Mouse (Mus musculus) CH12.LX (cell line): ENCODE data around the gene Gtf2h5. TPM values are rescaled to one million over a fixed set of nuclear protein-coding genes. Genes with fewer than 3 reads are reported as not detected.

Experiments used
- DNase-seq: peaks from one replicate; pipeline ENCODE4 v3.0.0-alpha.2; 2013; ENCODE audit errors: extremely low read depth
- H3K27ac ChIP-seq: 2 replicates; pipeline ENCODE4 v1.5.1; 2012; ENCODE audit warnings: low read depth, mild to moderate bottlenecking, control low read depth, moderate library complexity; ENCODE audit not compliant: insufficient read depth
- H3K27me3 ChIP-seq: replicated peaks from 2 replicates; pipeline ENCODE3; 2012; ENCODE audit warnings: inconsistent platforms
- H3K36me3 ChIP-seq, 2 experiments: replicated peaks in 1 of 2; 2 replicates each; pipeline versions ENCODE3 to v1.6.1; 2012; ENCODE audit warnings: inconsistent platforms in 1 of 2, low read length in 1 of 2, mild to moderate bottlenecking in 1 of 2, mixed read lengths in 1 of 2, moderate library complexity in 1 of 2; ENCODE audit not compliant: control insufficient read depth in 1 of 2, insufficient read depth in 1 of 2
- H3K4me1 ChIP-seq, 2 experiments: 2 replicates each; pipeline ENCODE4 v1.6.1; 2012; ENCODE audit warnings: inconsistent platforms in 1 of 2, moderate library complexity in 1 of 2; ENCODE audit not compliant: insufficient read depth in 2 of 2, control insufficient read depth in 1 of 2
- H3K4me2 ChIP-seq: 2 replicates; pipeline ENCODE4 v1.6.1; 2012; ENCODE audit warnings: low read depth, mild to moderate bottlenecking, control low read depth; ENCODE audit not compliant: poor library complexity, insufficient read depth, severe bottlenecking
- H3K4me3 ChIP-seq, 3 experiments: fragments of 150-350 bp in 1 of 3; sonication (generic) in 1 of 3; replicated peaks in 1 of 3; 2 replicates each; pipeline versions ENCODE3 to v1.5.1; 2011 to 2012; ENCODE audit warnings: low read depth in 2 of 3, low read length in 2 of 3, mild to moderate bottlenecking in 2 of 3, moderate library complexity in 2 of 3, control low read depth in 1 of 3, improper control_type of control experiment in 1 of 3, inconsistent platforms in 1 of 3, mixed read lengths in 1 of 3; ENCODE audit not compliant: poor library complexity in 1 of 3
- H3K79me2 ChIP-seq: replicated peaks from 2 replicates; pipeline ENCODE4 v1.6.1; 2012; ENCODE audit warnings: mild to moderate bottlenecking, moderate library complexity; ENCODE audit not compliant: control insufficient read depth, poor library complexity, insufficient read depth, severe bottlenecking; ENCODE audit errors: extremely low read depth
- H3K9ac ChIP-seq: 2 replicates; pipeline ENCODE4 v1.6.1; 2012; ENCODE audit warnings: low read depth, mild to moderate bottlenecking, control low read depth, moderate library complexity; ENCODE audit not compliant: insufficient read depth
- H3K9me3 ChIP-seq: replicated peaks from 2 replicates; pipeline ENCODE3; 2012; ENCODE audit warnings: low read length, inconsistent platforms, mixed read lengths
- BHLHE40 ChIP-seq: IDR thresholded peaks from 2 replicates; pipeline ENCODE4 v1.6.1; 2011; ENCODE audit warnings: mild to moderate bottlenecking, low read depth, low read length, improper control_type of control experiment
- CHD1 ChIP-seq: IDR thresholded peaks from 2 replicates; pipeline ENCODE4 v1.6.1; 2012; ENCODE audit warnings: low read depth, low read length, improper control_type of control experiment, inconsistent platforms
- CHD2 ChIP-seq: IDR thresholded peaks from 2 replicates; pipeline ENCODE4 v1.6.1; 2011; ENCODE audit warnings: low read length, improper control_type of control experiment
- E2F4 ChIP-seq: IDR thresholded peaks from 2 replicates; pipeline ENCODE4 v1.6.1; 2011; ENCODE audit warnings: low read depth, low read length, improper control_type of control experiment; ENCODE audit not compliant: insufficient replicate concordance
- ELF1 ChIP-seq: IDR thresholded peaks from 2 replicates; pipeline ENCODE4 v1.6.1; 2014; ENCODE audit warnings: low read depth, mild to moderate bottlenecking, inconsistent platforms, low read length, improper control_type of control experiment
- EP300 ChIP-seq: IDR thresholded peaks from 2 replicates; pipeline ENCODE4 v1.6.1; 2011; ENCODE audit warnings: low read length, improper control_type of control experiment
- ETS1 ChIP-seq: conservative IDR thresholded peaks from 2 replicates; pipeline ENCODE4 v1.6.1; 2012; ENCODE audit warnings: low read depth, mild to moderate bottlenecking, inconsistent platforms, low read length, improper control_type of control experiment, moderate library complexity
- HCFC1 ChIP-seq: IDR thresholded peaks from 2 replicates; pipeline ENCODE4 v1.6.1; 2012; ENCODE audit warnings: low read depth, mild to moderate bottlenecking, inconsistent platforms, low read length, improper control_type of control experiment
- JUN ChIP-seq: IDR thresholded peaks from 2 replicates; pipeline ENCODE4 v1.6.1; 2011; ENCODE audit warnings: low read depth, mild to moderate bottlenecking, low read length, improper control_type of control experiment, moderate library complexity; ENCODE audit not compliant: insufficient read depth
- JUND ChIP-seq: conservative IDR thresholded peaks from 2 replicates; pipeline ENCODE4 v1.6.1; 2011; ENCODE audit warnings: low read depth, low read length, improper control_type of control experiment
- MAX ChIP-seq: IDR thresholded peaks from 2 replicates; pipeline ENCODE4 v1.6.1; 2011; ENCODE audit warnings: low read length, improper control_type of control experiment
- MAZ ChIP-seq: IDR thresholded peaks from 2 replicates; pipeline ENCODE4 v1.6.1; 2012; ENCODE audit warnings: low read depth, mild to moderate bottlenecking, inconsistent platforms, low read length, improper control_type of control experiment, moderate library complexity
- MEF2A ChIP-seq: IDR thresholded peaks from 2 replicates; pipeline ENCODE4 v1.6.1; 2014; ENCODE audit warnings: low read depth, mild to moderate bottlenecking, inconsistent platforms, low read length, improper control_type of control experiment, borderline replicate concordance
- NELFE ChIP-seq: IDR thresholded peaks from 2 replicates; pipeline ENCODE4 v1.6.1; 2011; ENCODE audit warnings: low read depth, low read length, improper control_type of control experiment
- PAX5 ChIP-seq: IDR thresholded peaks from 2 replicates; pipeline ENCODE4 v1.6.1; 2012; ENCODE audit warnings: low read length, inconsistent platforms, mixed read lengths
- POLR2A ChIP-seq: IDR thresholded peaks from 2 replicates; pipeline ENCODE4 v1.6.1; 2011; ENCODE audit warnings: low read depth, mild to moderate bottlenecking, improper control_type of control experiment, low read length
- POLR2AphosphoS2 ChIP-seq: IDR thresholded peaks from 2 replicates; pipeline ENCODE4 v1.6.1; 2011; ENCODE audit warnings: low read depth, low read length, improper control_type of control experiment
- RAD21 ChIP-seq: IDR thresholded peaks from 2 replicates; pipeline ENCODE4 v1.6.1; 2011; ENCODE audit warnings: low read depth, mild to moderate bottlenecking, low read length, improper control_type of control experiment, moderate library complexity
- TCF12 ChIP-seq: IDR thresholded peaks from 2 replicates; pipeline ENCODE4 v1.6.1; 2014; ENCODE audit warnings: low read depth, mild to moderate bottlenecking, inconsistent platforms, low read length, improper control_type of control experiment
- UBTF ChIP-seq: IDR thresholded peaks from 2 replicates; pipeline ENCODE4 v1.6.1; 2012; ENCODE audit warnings: low read depth, mild to moderate bottlenecking, inconsistent platforms, low read length, improper control_type of control experiment, moderate library complexity
- dilution Hi-C: fragments of 300-500 bp; cut with MboI; formaldehyde crosslinking; loops from 2 replicates; pipeline ENCODE4 v1.14.3; 2020; ENCODE audit warnings: low sequenced_read_pairs; ENCODE audit not compliant: extremely low pct_unique_long_range_greater_than_20kb, extremely low pct_ligation_motif_present
- in situ Hi-C: fragments of 300-500 bp; cut with MboI; formaldehyde crosslinking; loops from 3 replicates; pipeline ENCODE4 v1.14.3; 2019; ENCODE audit warnings: low sequenced_read_pairs, low pct_ligation_motif_present, low pct_unique_long_range_greater_than_20kb, mixed read lengths
- polyA plus RNA-seq: library from polyadenylated mRNA; unstranded; fragments of >175 nt; gene quantifications from 2 replicates; pipeline ENCODE4 v1.2.1, GENCODE M21; 2012; ENCODE audit warnings: low read depth; ENCODE audit not compliant: insufficient read length
- total RNA-seq, 2 experiments: library from RNA; depleted of rRNA; stranded (reverse); fragments of 300-350 nt in 1 of 2; fragments of >200 nt in 1 of 2; gene quantifications; 2 replicates each; pipeline ENCODE4 v1.2.3; 2012 to 2014

Gtf2h5 gene
- total and polyA plus RNA-seq, 3 experiments = 62.2 to 116 (median 97.8) TPM

DNA sequence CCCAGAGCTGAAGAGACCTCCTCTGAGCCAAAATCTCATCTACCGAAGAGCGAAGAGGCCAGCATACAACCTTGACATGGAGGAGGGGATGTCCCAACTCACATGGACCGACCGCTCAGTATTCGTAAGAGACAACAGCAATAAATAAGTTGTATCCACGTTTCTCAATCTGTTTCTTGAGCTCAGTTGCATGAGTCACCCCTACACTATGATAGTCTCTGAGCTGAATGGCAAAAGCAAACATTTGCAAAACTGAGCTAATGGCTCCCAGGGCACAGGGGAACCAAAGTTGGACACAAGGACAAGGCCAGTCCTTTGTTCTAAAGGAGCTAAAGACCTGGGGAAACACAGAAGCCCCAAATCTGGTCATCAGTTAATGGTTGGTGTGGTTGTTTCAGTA, 9.7 kb upstream of the Gtf2h5 start:
- no peak overlapping the region for H3K9ac ChIP-seq
- dilution Hi-C loops (no loop called here), in situ Hi-C loops (no loop called here)
- no peaks in the 10 kb centered on the region for H3K27me3 ChIP-seq
- H3K27ac ChIP-seq = no peak overlapping the region
- peaks cover 2% of the 10 kb centered on the region for H3K9me3 ChIP-seq
- H3K4me1 ChIP-seq = peaks cover 0 to 5% of the 10 kb centered on the region in 2 experiments; a peak in 2 of 4 replicates
- peaks cover 33 to 68% of the 10 kb centered on the region in 2 experiments for H3K36me3 ChIP-seq
- DNase-seq = no peak
- H3K79me2 ChIP-seq = no peaks in the 10 kb centered on the region
- H3K4me3 ChIP-seq = no peak overlapping the region
- no peak for TF ChIP-seq TCF12
- TF ChIP-seq JUND = no peak
- TF ChIP-seq ETS1 = no peak
- no peak for TF ChIP-seq NELFE
- TF ChIP-seq UBTF = no peak
- no peak for TF ChIP-seq POLR2A
- TF ChIP-seq PAX5 = no peak
- no peak for TF ChIP-seq RAD21
- no peak for TF ChIP-seq POLR2AphosphoS2
- no peak for TF ChIP-seq JUN
- TF ChIP-seq MEF2A = no peak
- no peak for TF ChIP-seq MAZ
- TF ChIP-seq MAX = no peak
- TF ChIP-seq ELF1 = no peak
- TF ChIP-seq E2F4 = no peak
- no peak overlapping the region for H3K4me2 ChIP-seq

DNA sequence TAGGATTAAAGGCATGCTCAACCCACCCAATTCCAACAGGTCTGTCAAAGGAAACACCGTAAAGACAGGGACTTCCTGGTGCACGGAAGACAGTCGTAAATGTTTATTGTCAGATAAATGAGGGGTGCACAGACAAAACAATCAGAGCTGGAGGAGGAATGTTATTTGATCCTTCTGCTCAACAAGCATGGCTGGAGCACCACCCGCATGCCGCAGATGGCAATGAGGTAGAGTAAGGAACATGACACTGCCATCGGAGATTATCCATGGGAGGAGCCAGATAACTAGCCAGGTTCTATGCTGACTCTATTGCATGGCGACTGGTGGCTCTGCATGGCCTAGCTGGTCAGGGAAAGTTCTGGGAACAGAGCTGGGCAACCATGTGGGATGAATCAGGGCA, 6.2 kb upstream of the Gtf2h5 start:
- Histone ChIP-seq H3K36me3 (peaks cover 20 to 49% of the 10 kb centered on the region in 2 experiments), H3K4me3 (no peak overlapping the region), H3K4me1 (peaks cover 3 to 8% of the 10 kb centered on the region in 2 experiments; a peak in 3 of 4 replicates), H3K27ac (no peak overlapping the region), H3K9ac (no peak overlapping the region)
- dilution Hi-C loops = no loop called here
- no peak for DNase-seq
- TF ChIP-seq CHD1 (no peak), EP300 (no peak), JUN (no peak), BHLHE40 (no peak), CHD2 (no peak), HCFC1 (no peak), POLR2A (no peak), POLR2AphosphoS2 (no peak)
- TF ChIP-seq, all 38 proteins: peak for 0
- H3K9me3 ChIP-seq = no peaks in the 10 kb centered on the region
- in situ Hi-C loops = no loop called here
- H3K79me2 ChIP-seq = no peaks in the 10 kb centered on the region
- H3K27me3 ChIP-seq = no peaks in the 10 kb centered on the region
- no peak overlapping the region for H3K4me2 ChIP-seq
